Mouse (Mus musculus) WW6 (cell line): ENCODE measurements around the gene Spn.

Experiments used
- DNase-seq: peaks from one replicate; pipeline ENCODE4 v3.0.0-alpha.2; 2013; ENCODE audit warnings: low read depth, low spot score

Spn gene

GRCm38 (mm10) chr7:127140623-127141404 lies 3.2 kb upstream of the Spn start:
- DNase-seq = no peak

GRCm38 (mm10) chr7:127139562-127139961 lies 1.9 kb upstream of the Spn start:
- no peak for DNase-seq

- no peak for DNase-seq
Observed at GRCm38 (mm10) chr7:127139100-127139499, 1.5 kb upstream of the Spn start.

GRCm38 (mm10) chr7:127136181-127137071 lies 1.2 kb downstream of the Spn start:
- DNase-seq = no peak

- no peak for DNase-seq
Observed at GRCm38 (mm10) chr7:127134821-127135447, 2.7 kb downstream of the Spn start.

- DNase-seq = no peak
Observed at GRCm38 (mm10) chr7:127133125-127133524, 4.5 kb downstream of the Spn start.

- no peak for DNase-seq
Observed at GRCm38 (mm10) chr7:127129638-127130037, 8.0 kb downstream of the Spn start.

GRCm38 (mm10) chr7:127121911-127122270 lies 15.7 kb downstream of the Spn start, which contains the start of gene Qprt:
Gene Qprt (minus strand): TSS chr7:127122226.
- DNase-seq = no peak

GRCm38 (mm10) chr7:127121061-127121910 lies 16.3 kb downstream of the Spn start:
- DNase-seq = no peak

GRCm38 (mm10) chr7:127118671-127119445 lies 18.8 kb downstream of the Spn start:
- DNase-seq = no peak

- no peak for DNase-seq
Observed at GRCm38 (mm10) chr7:127117948-127118347, 19.7 kb downstream of the Spn start.

GRCm38 (mm10) chr7:127116331-127116935 lies 21.2 kb downstream of the Spn start:
- no peak for DNase-seq

GRCm38 (mm10) chr7:127114920-127115319 lies 22.7 kb downstream of the Spn start:
- DNase-seq = no peak

- DNase-seq = no peak
Observed at GRCm38 (mm10) chr7:127113614-127114259, 23.9 kb downstream of the Spn start.

GRCm38 (mm10) chr7:127112921-127113597 lies 24.6 kb downstream of the Spn start:
- no peak for DNase-seq

- no peak for DNase-seq
Observed at GRCm38 (mm10) chr7:127112251-127112841, 25.3 kb downstream of the Spn start.

GRCm38 (mm10) chr7:127111461-127111860 lies 26.2 kb downstream of the Spn start:
- peak; percentile 70 for DNase-seq

- DNase-seq = no peak
Observed at GRCm38 (mm10) chr7:127110239-127111007, 27.2 kb downstream of the Spn start.
